Mouse (Mus musculus) intestine, embryonic 16.5 days (tissue): Measurements from ENCODE around the gene Triap1. TPM values are rescaled to one million over a fixed set of nuclear protein-coding genes. Genes with fewer than 3 reads are reported as not detected.

Experiments
- ATAC-seq: fragments of 200-750 bp; cut with Nextera tagmentation; 2 replicates; pipeline ENCODE4 v1.8.0; 2017; ENCODE audit warnings: moderate TSS enrichment, moderate library complexity
- H3K27ac ChIP-seq: fragments of 300-500 bp; sonication (generic); 2 replicates; pipeline ENCODE4 v1.5.1; 2014; ENCODE audit warnings: mild to moderate bottlenecking, low read length
- H3K27me3 ChIP-seq: fragments of 300-500 bp; sonication (generic); replicated peaks from 2 replicates; pipeline ENCODE4 v1.6.1; 2014; ENCODE audit warnings: low read length, control low read depth, mixed read lengths; ENCODE audit not compliant: control insufficient read depth, insufficient read depth
- H3K36me3 ChIP-seq: fragments of 300-500 bp; sonication (generic); 2 replicates; pipeline ENCODE4 v1.6.1; 2014; ENCODE audit warnings: low read length, control low read depth; ENCODE audit not compliant: control insufficient read depth, insufficient read depth
- H3K4me1 ChIP-seq: fragments of 300-500 bp; sonication (generic); 2 replicates; pipeline ENCODE4 v1.6.1; 2014; ENCODE audit warnings: low read length, control low read depth, mixed read lengths; ENCODE audit not compliant: control insufficient read depth, insufficient read depth
- H3K4me2 ChIP-seq: fragments of 300-500 bp; sonication (generic); 2 replicates; pipeline ENCODE4 v1.6.1; 2014; ENCODE audit warnings: low read depth, low read length, control low read depth
- H3K4me3 ChIP-seq: fragments of 300-500 bp; sonication (generic); 2 replicates; pipeline ENCODE4 v1.5.1; 2014; ENCODE audit warnings: mild to moderate bottlenecking, low read length
- H3K9ac ChIP-seq: fragments of 300-500 bp; sonication (generic); 2 replicates; pipeline ENCODE4 v1.6.1; 2014; ENCODE audit warnings: low read depth, low read length
- H3K9me3 ChIP-seq: fragments of 300-500 bp; sonication (generic); 2 replicates; pipeline ENCODE4 v1.6.1; 2016; ENCODE audit warnings: low read length, control low read depth; ENCODE audit not compliant: control insufficient read depth
- WGBS: fragments of 180-500 bp; shearing (Covaris S2); extraction: QIAGEN DNeasy Blood & Tissue Kit; methylation state at CpG from one replicate; pipeline ENCODE4 v1.1.7; 2014; 5-methylcytosine and 5-hydroxymethylcytosine counted together
- polyA plus RNA-seq: library from polyadenylated mRNA; unstranded; fragments of >200 nt; fragmentation: Nextera tagmentation; extraction: Ambion mirVana; gene quantifications from 2 replicates; pipeline ENCODE4 v1.2.1, GENCODE M21; 2015

Gene Triap1
- polyA plus RNA-seq, 1 experiment from 2014 or later = 67.4 TPM

GRCm38 (mm10) chr5:115327610-115328548 is 13.1 kb upstream of the Triap1 start:
- H3K4me1 ChIP-seq = peaks cover 12% of the 10 kb centered on the region
- peak overlapping the region; percentile 87 for H3K27ac ChIP-seq
- H3K4me2 ChIP-seq = peak overlapping the region; percentile 77
- H3K9ac ChIP-seq = peak overlapping the region; percentile 92
- ATAC-seq = peak; percentile 10; the same call in 1 of the 2 replicates
- H3K36me3 ChIP-seq = peaks cover 15% of the 10 kb centered on the region
- no peaks in the 10 kb centered on the region for H3K9me3 ChIP-seq
- peak overlapping the region; percentile 99 for H3K4me3 ChIP-seq
- no peaks in the 10 kb centered on the region for H3K27me3 ChIP-seq
- under 1% methylated on average over 55 of the region's 55 CpGs for WGBS

DNA sequence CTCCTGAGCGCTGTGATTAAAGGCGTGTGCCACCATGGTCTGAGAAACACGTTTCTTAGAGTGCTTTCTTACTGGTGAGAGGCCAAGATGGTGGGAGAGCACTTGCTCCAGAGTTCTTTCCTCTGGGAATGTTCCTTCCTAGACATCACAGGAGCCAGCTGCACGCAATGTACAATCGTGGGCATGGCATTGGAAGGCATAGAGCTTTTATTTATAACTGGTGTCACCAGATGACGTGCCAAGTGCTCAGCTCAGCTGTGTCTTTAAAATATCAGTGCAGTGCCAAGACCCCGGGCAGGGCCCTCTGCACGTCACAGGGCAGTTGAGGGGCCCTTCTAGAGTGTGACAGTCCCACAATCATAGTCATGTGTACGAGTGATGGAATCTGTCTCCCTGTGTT is 10.1 kb upstream of the Triap1 start:
- Histone ChIP-seq H3K4me2 (no peak overlapping the region), H3K27ac (no peak overlapping the region), H3K36me3 (peaks cover 29% of the 10 kb centered on the region), H3K9ac (no peak overlapping the region), H3K4me1 (peaks cover 11% of the 10 kb centered on the region), H3K27me3 (no peaks in the 10 kb centered on the region), H3K9me3 (no peaks in the 10 kb centered on the region), H3K4me3 (no peak overlapping the region)
- WGBS = 83% methylated on average over 9 of the region's 9 CpGs
- ATAC-seq = no peak

DNA sequence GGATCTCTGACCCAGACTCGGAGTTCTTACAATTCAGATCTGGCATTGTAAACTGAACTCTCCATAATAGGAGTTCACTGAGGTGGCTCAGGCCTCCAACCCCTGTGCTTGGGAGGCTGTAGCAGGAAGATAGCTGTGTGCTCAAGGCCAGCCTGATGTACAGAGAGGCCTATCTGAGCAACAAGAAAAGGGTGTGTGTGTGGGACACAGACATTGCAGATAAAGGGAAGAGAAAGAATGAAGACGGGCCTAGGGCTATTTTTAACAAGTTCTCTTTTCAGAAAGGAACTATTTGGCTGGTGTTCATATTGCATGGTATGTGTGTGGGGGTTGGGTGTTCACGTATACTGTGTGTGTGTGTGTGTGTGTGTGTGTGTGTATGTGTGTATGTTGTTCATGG is 7.4 kb upstream of the Triap1 start:
- Histone ChIP-seq H3K4me1 (peaks cover 3% of the 10 kb centered on the region), H3K4me2 (no peak overlapping the region), H3K9me3 (no peaks in the 10 kb centered on the region), H3K27me3 (no peaks in the 10 kb centered on the region), H3K27ac (no peak overlapping the region), H3K4me3 (no peak overlapping the region), H3K36me3 (peaks cover 32% of the 10 kb centered on the region), H3K9ac (no peak overlapping the region)
- ATAC-seq = 0 out of 2 replicates have a peak, but pooled peaks have one; percentile 45
- 90% methylated on average over 3 of the region's 3 CpGs for WGBS

- H3K9ac ChIP-seq = peak overlapping the region; percentile 34; the same call in 1 of the 2 replicates
- H3K4me1 ChIP-seq = peaks cover 10% of the 10 kb centered on the region
- no peaks in the 10 kb centered on the region for H3K27me3 ChIP-seq
- H3K27ac ChIP-seq = no peak overlapping the region
- H3K4me3 ChIP-seq = peak overlapping the region; percentile 94
- no peak for ATAC-seq
- H3K36me3 ChIP-seq = peaks cover 19% of the 10 kb centered on the region
- peak overlapping the region; percentile 73 for H3K4me2 ChIP-seq
- no peaks in the 10 kb centered on the region for H3K9me3 ChIP-seq
- WGBS = 22% methylated on average over 7 of the region's 7 CpGs
Observed at GRCm38 (mm10) chr5:115340007-115340406, 1.0 kb upstream of the Triap1 start.

- no peaks in the 10 kb centered on the region for H3K9me3 ChIP-seq
- H3K9ac ChIP-seq = peak overlapping the region; percentile 96
- H3K27ac ChIP-seq = peak overlapping the region; percentile 60
- peaks cover 20% of the 10 kb centered on the region for H3K36me3 ChIP-seq
- H3K27me3 ChIP-seq = no peaks in the 10 kb centered on the region
- ATAC-seq = peak; percentile 50
- 11% methylated on average over 36 of the region's 36 CpGs for WGBS
- peaks cover 10% of the 10 kb centered on the region for H3K4me1 ChIP-seq
- H3K4me3 ChIP-seq = peak overlapping the region; percentile 94
- peak overlapping the region; percentile 73 for H3K4me2 ChIP-seq
Observed at GRCm38 (mm10) chr5:115341314-115342165, 515 bp downstream of the Triap1 start.

GRCm38 (mm10) chr5:115347564-115347963 is 6.5 kb downstream of the Triap1 start:
- Histone ChIP-seq H3K4me3 (peak overlapping the region; percentile 94), H3K9me3 (no peaks in the 10 kb centered on the region), H3K4me2 (peak overlapping the region; percentile 70), H3K9ac (peak overlapping the region; percentile 90), H3K4me1 (peaks cover 10% of the 10 kb centered on the region; the same call in 1 of the 2 replicates), H3K36me3 (peaks cover 17% of the 10 kb centered on the region), H3K27me3 (no peaks in the 10 kb centered on the region), H3K27ac (no peak overlapping the region)
- ATAC-seq = peak; percentile 66
- 2% methylated on average over 5 of the region's 5 CpGs for WGBS

- peak within 1 kb of the TSS; percentile 88 for H3K4me2 ChIP-seq
- under 1% methylated on average over 70 of the region's 74 CpGs for WGBS
- H3K4me1 ChIP-seq = peaks cover 10% of the 10 kb centered on the region; the same call in 1 of the 2 replicates
- no peaks in the 10 kb centered on the region for H3K9me3 ChIP-seq
- H3K4me3 ChIP-seq = peak within 1 kb of the TSS; percentile 94
- no peaks in the 10 kb centered on the region for H3K27me3 ChIP-seq
- peak within 1 kb of the TSS; percentile 84 for H3K27ac ChIP-seq
- peaks cover 13% of the 10 kb centered on the region; the same call in 1 of the 2 replicates for H3K36me3 ChIP-seq
- peak within 1 kb of the TSS; percentile 90 for H3K9ac ChIP-seq
- ATAC-seq = peak; percentile 92
Observed at GRCm38 (mm10) chr5:115348546-115349224, 7.7 kb downstream of the Triap1 start, which contains the start of gene Cox6a1. Gene Cox6a1 (minus strand): TSS chr5:115348981.

GRCm38 (mm10) chr5:115349225-115349555 is 8.2 kb downstream of the Triap1 start:
- Histone ChIP-seq H3K27ac (peak overlapping the region; percentile 84), H3K4me3 (peak overlapping the region; percentile 94), H3K36me3 (peaks cover 12% of the 10 kb centered on the region; the same call in 1 of the 2 replicates), H3K4me1 (peaks cover 10% of the 10 kb centered on the region; the same call in 1 of the 2 replicates), H3K27me3 (no peaks in the 10 kb centered on the region), H3K4me2 (peak overlapping the region; percentile 88), H3K9ac (peak overlapping the region; percentile 71), H3K9me3 (no peaks in the 10 kb centered on the region)
- 1% methylated on average over 18 of the region's 18 CpGs for WGBS
- peak; percentile 57 for ATAC-seq
